Mouse (Mus musculus): ENCODE results near the gene Il1rn.
A peak's percentile ranks its signal among the peaks of the same experiment; 100 is the strongest.

Gene Il1rn

GRCm38 (mm10) chr2:24382456-24383230 lies 46.0 kb downstream of the Il1rn start:
- peak; percentile 31 to 32 for DNase-seq (ENCODE audit: low spot score in 2 of 2)

GRCm38 (mm10) chr2:24383636-24384035 lies 47.0 kb downstream of the Il1rn start:
- DNase-seq (ENCODE audit: low spot score in 2 of 2) = no peak

GRCm38 (mm10) chr2:24384393-24384792 lies 47.7 kb downstream of the Il1rn start:
- no peak for DNase-seq (ENCODE audit: low spot score in 2 of 2)

- peak; percentile 89 to 92 for DNase-seq (ENCODE audit: low spot score in 2 of 2)
Measured at GRCm38 (mm10) chr2:24385111-24385961, 48.7 kb downstream of the Il1rn start.

- peak; percentile 84 to 87 for DNase-seq (ENCODE audit: low spot score in 2 of 2)
Measured at GRCm38 (mm10) chr2:24386158-24386963, 49.7 kb downstream of the Il1rn start.

- no peak for DNase-seq (ENCODE audit: low spot score in 2 of 2)
Measured at GRCm38 (mm10) chr2:24386964-24387320, 50.3 kb downstream of the Il1rn start.

- no peak for DNase-seq (ENCODE audit: low spot score in 2 of 2)
Measured at GRCm38 (mm10) chr2:24387361-24388283, 51.0 kb downstream of the Il1rn start.

- no peak for DNase-seq (ENCODE audit: low spot score in 2 of 2)
Measured at GRCm38 (mm10) chr2:24393251-24393650, 56.6 kb downstream of the Il1rn start.

GRCm38 (mm10) chr2:24397115-24397514 lies 60.5 kb downstream of the Il1rn start:
- no peak for DNase-seq (ENCODE audit: low spot score in 2 of 2)

- no peak for DNase-seq (ENCODE audit: low spot score in 2 of 2)
Measured at GRCm38 (mm10) chr2:24400711-24401110, 64.1 kb downstream of the Il1rn start.
